In the genomic region with DNA sequence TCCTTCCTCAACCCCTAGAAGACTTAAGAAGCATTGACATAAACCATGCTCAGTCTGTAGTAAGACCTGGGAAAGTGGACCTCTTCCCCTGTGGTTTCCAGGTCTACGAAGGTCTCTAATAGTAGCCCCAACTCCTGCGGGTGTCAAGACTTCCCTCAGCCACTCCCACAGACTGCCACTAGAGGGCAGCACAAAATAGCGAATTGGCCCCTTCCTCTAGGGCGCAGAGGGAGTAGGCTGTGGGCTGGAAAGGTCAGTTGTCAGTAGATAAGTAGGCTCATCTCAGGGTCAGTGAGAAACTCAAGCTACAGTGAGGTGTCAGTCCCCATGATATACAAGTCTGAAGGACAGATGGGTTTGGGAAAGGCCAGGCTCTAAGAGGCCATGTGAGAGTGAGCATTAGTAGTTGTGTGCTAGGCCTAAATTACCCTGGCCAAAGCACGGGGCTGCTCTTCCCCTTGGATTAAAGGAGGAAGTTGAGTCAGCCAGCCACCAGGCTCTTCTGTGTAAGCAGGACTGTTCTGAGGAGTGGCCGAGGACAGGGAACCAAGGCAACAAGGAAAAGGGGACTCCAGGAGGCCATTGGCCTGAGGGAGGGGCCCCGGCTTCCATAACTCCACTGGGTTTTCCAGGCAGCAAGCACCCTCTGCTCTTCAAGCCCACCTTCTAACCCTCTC, we compare ENCODE assay signal across 9 mouse cellular contexts. TPM values are rescaled to one million over a fixed set of nuclear protein-coding genes. Genes with fewer than 3 reads are reported as not detected.
DNase-seq lines count a peak whose midpoint lies in the region; ATAC-seq and TF ChIP-seq lines count a peak whose summit lies in the region.
"Had no signal": no experiment of that assay in that cellular context is flagged by ENCODE, and none has a peak within 500 bp of the region (broad histone marks: within the 10 kb centered on the region; RNA-seq: fewer than 3 reads in every experiment).

No protein-coding gene starts in this region.

- intact Hi-C loops in heart, postnatal 36 days (cut with DNase I): loop anchor here (2.0 kb wide), 2 partner anchors 141 to 283 kb away; no protein-coding TSS in a partner anchor

- no peaks in the 10 kb centered on the region for H3K9me3 ChIP-seq in ES-E14 (ENCODE audit: control insufficient read depth, insufficient read depth, low read depth, low read length)
- no peaks in the 10 kb centered on the region for H3K9me3 ChIP-seq in forebrain, embryonic 12.5 days

- DNase-seq in ES-E14 (ENCODE audit: low read depth, low spot score): peak; percentile 78
- peak; percentile 71 for DNase-seq in c-Kit-positive CD71-positive TER-119-negative erythroid progenitor cells, embryonic 14.5 days (ENCODE audit: low read depth)
- peak; percentile 86 to 88 for DNase-seq in heart, postnatal 36 days
- peak; percentile 82 for DNase-seq in layer of hippocampus, adult 11-12 months (ENCODE audit: low spot score)
- DNase-seq in lung, postnatal 10 days: peak; percentile 87
- peak; percentile 70 for DNase-seq in ovary, postnatal 10 days (ENCODE audit: low spot score)
- DNase-seq in thymus, postnatal 0 days (ENCODE audit: low spot score): peak; percentile 77

- no peak overlapping the region for H3K27ac ChIP-seq in ES-E14 (ENCODE audit: insufficient read depth, low read depth, low read length, poor library complexity, severe bottlenecking)
- peak overlapping the region; percentile 82 for H3K27ac ChIP-seq in forebrain, embryonic 12.5 days

- peak overlapping the region; percentile 85 for H3K4me2 ChIP-seq in forebrain, embryonic 12.5 days

- H3K36me3 ChIP-seq in ES-E14 (ENCODE audit: control insufficient read depth, insufficient read depth, low read length, poor library complexity, severe bottlenecking): no peaks in the 10 kb centered on the region
- no peaks in the 10 kb centered on the region for H3K36me3 ChIP-seq in forebrain, embryonic 12.5 days (replicated peaks)

- in situ Hi-C loops in ES-E14 (cut with MboI; ENCODE audit: low sequenced_read_pairs in 2 of 2, unreplicated experiment in 2 of 2): no loop called here

- ATAC-seq in forebrain, embryonic 12.5 days (ENCODE audit: low FRiP score): peak; percentile 39; the same call in 1 of the 2 replicates

- H3K27me3 ChIP-seq in forebrain, embryonic 12.5 days: peaks cover 16% of the 10 kb centered on the region; the same call in 1 of the 2 replicates

- 22% methylated on average over 7 of the region's 7 CpGs for WGBS in forebrain, embryonic 12.5 days

- peaks cover 2 to 9% of the 10 kb centered on the region in 2 experiments; a peak in 1 of 4 replicates for H3K4me1 ChIP-seq in ES-E14 (ENCODE audit: control insufficient read depth in 2 of 2, insufficient read depth in 2 of 2, low read length in 2 of 2, poor library complexity in 1 of 2)
- peaks cover 39% of the 10 kb centered on the region for H3K4me1 ChIP-seq in forebrain, embryonic 12.5 days

- H3K4me3 ChIP-seq in ES-E14 (ENCODE audit: insufficient read depth in 1 of 2, low read depth in 1 of 2, low read length in 2 of 2, poor library complexity in 1 of 2, severe bottlenecking in 1 of 2): no peak overlapping the region
- H3K4me3 ChIP-seq in forebrain, embryonic 12.5 days (replicated peaks): no peak overlapping the region

- no peak overlapping the region for H3K9ac ChIP-seq in ES-E14 (ENCODE audit: insufficient read depth, low read depth, low read length, poor library complexity, severe bottlenecking)
- peak overlapping the region; percentile 86; the same call in 1 of the 2 replicates for H3K9ac ChIP-seq in forebrain, embryonic 12.5 days

TF ChIP-seq in ES-E14, 5 proteins besides CTCF, POLR2A, EP300 and RAD21:
- TF ChIP-seq HCFC1 (IDR thresholded peaks at IDR 0.05; ENCODE audit: borderline replicate concordance, insufficient read depth, low read length): no peak
- peak; percentile 62 for TF ChIP-seq ZC3H11A (IDR thresholded peaks at IDR 0.05; ENCODE audit: borderline replicate concordance, low read depth, low read length)
TF ChIP-seq in ES-E14: peak in this region for 1.

RNA-seq across cellular contexts. Expression of gene 4930451I11Rik, which starts 9.5 kb away (rescaled TPM):
- total RNA-seq in ES-E14 (2012; rRNA removed): not detected in 2 replicates
- polyA plus RNA-seq in forebrain, embryonic 12.5 days (2016; fragmentation: Nextera tagmentation; extraction: Ambion mirVana): not detected in 2 replicates
- total RNA-seq in heart, postnatal 36 days (2021): not detected
- not detected in 2 replicates for polyA plus RNA-seq in thymus, postnatal 0 days (2015; fragmentation: Nextera tagmentation; extraction: Ambion mirVana)
- polyA plus RNA-seq: large intestine, adult 2 months had no signal

RNA-seq across cellular contexts. Expression of gene Fam57b, which starts 24.5 kb away (rescaled TPM):
- 1.9 and 2.5 TPM in 2 replicates for total RNA-seq in ES-E14 (2012; rRNA removed)
- polyA plus RNA-seq in forebrain, embryonic 12.5 days (2016; fragmentation: Nextera tagmentation; extraction: Ambion mirVana): 16.2 and 17.6 TPM in 2 replicates
- 1 to 10 TPM; 8.2 to 9.7 TPM for total RNA-seq in heart, postnatal 36 days (2021)
- 0.19 and 0.20 TPM in 2 replicates for polyA plus RNA-seq in thymus, postnatal 0 days (2015; fragmentation: Nextera tagmentation; extraction: Ambion mirVana)

RNA-seq across cellular contexts. Expression of gene Doc2a, which starts 25.2 kb away (rescaled TPM):
- total RNA-seq in ES-E14 (2012; rRNA removed): 5.5 and 7.7 TPM in 2 replicates
- polyA plus RNA-seq in forebrain, embryonic 12.5 days (2016; fragmentation: Nextera tagmentation; extraction: Ambion mirVana): 5.5 and 6.6 TPM in 2 replicates
- total RNA-seq in heart, postnatal 36 days (2021): not detected
- polyA plus RNA-seq in thymus, postnatal 0 days (2015; fragmentation: Nextera tagmentation; extraction: Ambion mirVana): 0.21 and 0.33 TPM in 2 replicates
- polyA plus RNA-seq: large intestine, adult 2 months had no signal

RNA-seq across cellular contexts. Expression of gene Ppp4c, which starts 29.7 kb away (rescaled TPM):
- 260 and 291 TPM in 2 replicates for total RNA-seq in ES-E14 (2012; rRNA removed)
- 310 and 320 TPM in 2 replicates for polyA plus RNA-seq in forebrain, embryonic 12.5 days (2016; fragmentation: Nextera tagmentation; extraction: Ambion mirVana)
- total RNA-seq in heart, postnatal 36 days (2021): 10 to 100 TPM; 36.1 to 36.5 TPM
- 306 TPM in 2 replicates for polyA plus RNA-seq in thymus, postnatal 0 days (2015; fragmentation: Nextera tagmentation; extraction: Ambion mirVana)

RNA-seq across cellular contexts. Expression of gene Hirip3, which starts 39.8 kb away (rescaled TPM):
- total RNA-seq in ES-E14 (2012; rRNA removed): 99.7 and 111 TPM in 2 replicates
- polyA plus RNA-seq in forebrain, embryonic 12.5 days (2016; fragmentation: Nextera tagmentation; extraction: Ambion mirVana): 53.3 TPM in 2 replicates
- total RNA-seq in heart, postnatal 36 days (2021): 1 to 10 TPM; 6.1 to 6.6 TPM
- 16.9 and 22.6 TPM in 2 replicates for polyA plus RNA-seq in thymus, postnatal 0 days (2015; fragmentation: Nextera tagmentation; extraction: Ambion mirVana)
